Mouse (Mus musculus): ENCODE data around the gene Auts2.

Gene Auts2

DNA sequence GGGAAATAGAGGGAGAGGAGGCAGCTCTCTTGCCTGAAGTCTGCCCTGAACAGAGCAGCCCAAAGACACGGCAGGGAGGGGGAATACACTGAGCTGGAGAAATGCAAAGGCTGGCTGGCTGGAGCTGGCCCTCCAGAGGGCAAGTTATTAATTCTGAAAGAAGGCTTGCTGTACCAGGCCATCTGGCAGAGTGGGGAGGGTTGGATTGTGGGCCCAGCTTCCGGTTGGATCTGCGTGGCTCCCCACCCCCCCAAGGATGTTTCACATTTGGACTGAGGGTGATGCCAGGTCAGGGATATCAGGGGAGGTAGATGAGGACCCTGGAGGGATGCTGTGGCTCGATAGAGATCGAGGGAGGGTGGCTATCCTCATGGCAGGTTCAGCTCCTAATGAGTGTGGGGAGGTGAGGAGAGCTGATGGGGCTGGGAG is 968.0 kb downstream of the Auts2 start:
- DNase-seq (ENCODE audit: low spot score in 2 of 2), result no peak

DNA sequence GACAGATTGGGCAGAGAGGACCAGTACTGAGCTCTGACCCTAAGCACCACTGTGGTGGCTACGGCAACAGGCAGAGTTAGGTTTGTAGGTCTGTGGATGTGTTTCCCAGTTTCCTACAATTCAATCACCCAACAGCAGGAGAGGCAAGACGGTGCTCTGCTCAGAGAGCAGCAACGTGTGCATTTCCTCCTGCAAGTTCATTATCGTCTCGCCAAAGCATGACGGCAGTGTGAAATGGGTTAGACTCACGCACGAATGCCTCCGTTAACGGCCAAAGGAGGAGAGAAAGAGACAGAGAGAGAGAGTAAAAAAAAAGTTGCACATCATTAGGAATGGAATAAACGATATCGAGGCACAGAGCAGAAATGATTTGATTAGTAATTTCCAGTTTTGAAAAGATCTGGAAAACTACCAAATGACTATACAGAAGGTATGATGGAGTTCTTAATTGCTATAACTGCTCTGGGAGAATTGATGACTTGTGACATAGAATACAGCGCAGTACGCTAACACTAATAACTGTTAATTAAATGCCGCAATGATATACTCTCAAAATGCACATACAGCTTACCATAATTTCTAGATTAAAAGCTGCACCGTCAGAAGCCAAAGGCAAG is 968.6 kb downstream of the Auts2 start:
- no peak for DNase-seq (ENCODE audit: low spot score in 2 of 2)

DNA sequence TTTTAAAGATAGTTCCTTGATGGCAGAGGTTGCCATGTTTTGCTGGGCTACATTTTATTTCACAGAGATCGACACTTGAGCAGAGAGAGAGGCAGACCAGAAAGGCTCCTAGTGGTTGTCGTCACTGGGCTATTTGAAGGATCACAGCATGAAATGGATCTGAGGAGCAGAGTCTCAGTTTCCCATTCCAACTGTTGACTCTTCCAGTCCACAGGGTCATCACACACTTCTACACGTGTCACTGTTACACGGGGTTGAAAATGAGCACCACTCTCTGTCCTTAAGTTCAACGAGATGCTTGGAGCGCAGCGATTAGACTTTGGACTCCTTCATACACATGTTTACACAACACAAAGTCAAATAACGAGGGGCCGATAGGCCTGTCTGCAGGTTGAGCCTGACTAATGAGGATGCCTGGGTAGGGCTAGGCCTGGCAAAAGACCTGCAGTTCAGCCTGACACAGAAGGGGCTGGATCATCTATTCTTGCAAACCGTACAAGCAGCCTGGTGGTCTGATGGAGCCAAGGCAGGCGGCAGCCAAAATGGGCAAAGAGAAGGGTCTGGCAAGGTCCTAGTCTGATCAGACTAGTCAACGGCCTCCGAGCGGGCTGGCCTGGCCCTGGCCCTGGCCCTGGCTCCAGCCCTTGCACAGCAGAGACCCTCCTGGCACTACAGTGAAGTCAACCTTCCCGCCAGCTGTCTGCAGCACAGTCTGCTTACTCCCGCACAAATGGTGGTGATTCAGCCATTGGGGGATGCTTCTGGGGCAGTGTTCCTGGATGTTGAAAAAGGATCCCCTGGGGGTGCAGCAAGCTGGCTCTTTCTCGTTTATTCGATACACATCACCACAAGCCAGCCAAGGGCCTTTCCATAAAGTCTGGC is 969.6 kb downstream of the Auts2 start:
- no peak for DNase-seq (ENCODE audit: low spot score in 2 of 2)

DNA sequence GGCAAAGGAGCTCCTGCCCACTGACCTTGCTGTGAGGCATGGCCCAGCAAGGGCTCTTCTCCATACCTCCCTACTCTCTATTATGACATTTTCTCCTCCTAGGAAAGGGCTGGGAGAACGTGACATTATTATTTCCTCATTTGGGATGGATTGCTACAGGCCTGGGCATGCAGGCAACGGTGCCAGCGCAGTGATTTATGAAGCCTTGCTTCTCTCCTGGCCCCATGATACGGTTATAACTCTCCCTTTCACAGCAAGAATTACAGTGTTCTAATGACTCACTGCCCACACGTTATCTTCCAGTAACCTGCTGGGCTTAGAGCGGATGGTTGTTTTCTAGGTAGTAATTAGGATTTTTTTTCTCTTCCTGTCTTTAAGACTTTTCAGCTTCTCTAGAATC is 977.1 kb downstream of the Auts2 start:
- no peak for DNase-seq (ENCODE audit: low spot score in 2 of 2)

DNA sequence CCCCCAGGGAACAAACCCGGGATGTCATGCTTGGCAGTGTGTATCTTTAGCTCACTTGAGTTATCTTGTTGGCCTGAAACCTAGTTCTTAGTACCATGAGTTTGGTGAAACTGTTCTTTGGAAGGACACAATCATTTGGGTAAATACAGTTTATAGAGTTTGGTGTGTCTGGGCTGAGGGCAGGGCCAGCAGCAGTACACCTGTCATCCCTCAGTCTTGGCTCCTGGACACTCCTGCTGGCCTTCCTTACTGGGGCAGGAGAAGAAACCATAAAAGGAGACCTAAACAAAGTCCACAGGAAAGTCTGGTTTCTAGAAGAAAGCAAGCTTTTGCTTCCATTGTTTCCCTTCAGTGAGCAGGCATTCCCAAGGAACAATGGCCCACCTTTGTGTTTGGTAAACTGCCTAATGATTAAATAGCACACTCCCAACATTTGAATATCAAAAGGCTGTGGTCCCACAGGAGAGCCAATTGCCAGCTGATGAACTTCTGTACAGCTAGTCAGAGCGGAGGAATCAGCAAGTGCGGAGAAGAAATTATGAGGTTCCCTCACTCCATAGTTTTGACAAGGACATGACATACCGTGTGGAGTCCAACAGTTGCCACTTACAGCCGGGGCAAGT is 979.4 kb downstream of the Auts2 start:
- no peak for DNase-seq (ENCODE audit: low spot score in 2 of 2)

DNA sequence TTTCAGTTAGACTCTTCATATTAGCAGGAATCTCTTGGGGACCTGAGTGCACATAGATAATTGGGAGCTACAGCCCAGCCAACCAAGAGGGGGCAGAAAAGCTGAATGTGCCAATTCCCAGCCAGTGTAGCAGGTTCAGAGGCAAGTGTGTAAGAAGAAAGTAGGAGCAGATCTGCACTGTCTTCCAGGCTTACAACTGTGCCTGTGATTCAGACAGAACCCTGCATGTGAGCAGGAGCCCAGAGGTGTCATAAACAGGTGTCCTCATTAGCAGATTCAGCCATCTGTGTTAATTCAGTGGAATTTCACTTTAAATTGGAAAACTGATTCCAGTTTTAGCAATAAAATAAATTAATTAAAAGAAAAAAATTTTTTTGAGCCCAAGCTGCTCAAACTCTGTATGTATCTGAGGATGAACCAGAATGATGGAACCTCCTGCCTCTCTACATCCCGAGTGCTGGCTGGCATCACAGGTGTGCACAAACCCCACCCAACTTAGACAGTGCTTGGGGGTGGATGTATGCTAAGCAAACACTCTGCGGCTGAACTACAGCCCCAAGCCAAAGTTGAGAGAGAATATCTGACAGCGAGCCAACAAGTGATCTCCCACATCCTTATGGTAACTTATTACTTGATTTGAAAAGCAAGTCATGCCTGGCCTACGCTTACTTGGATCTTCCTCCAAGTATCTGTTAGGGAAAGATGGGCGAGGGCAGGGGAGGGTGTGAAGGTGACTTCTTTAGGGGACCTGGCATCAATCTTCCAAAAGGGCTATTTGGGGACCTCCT is 982.2 kb downstream of the Auts2 start:
- no peak for DNase-seq (ENCODE audit: low spot score in 2 of 2)

DNA sequence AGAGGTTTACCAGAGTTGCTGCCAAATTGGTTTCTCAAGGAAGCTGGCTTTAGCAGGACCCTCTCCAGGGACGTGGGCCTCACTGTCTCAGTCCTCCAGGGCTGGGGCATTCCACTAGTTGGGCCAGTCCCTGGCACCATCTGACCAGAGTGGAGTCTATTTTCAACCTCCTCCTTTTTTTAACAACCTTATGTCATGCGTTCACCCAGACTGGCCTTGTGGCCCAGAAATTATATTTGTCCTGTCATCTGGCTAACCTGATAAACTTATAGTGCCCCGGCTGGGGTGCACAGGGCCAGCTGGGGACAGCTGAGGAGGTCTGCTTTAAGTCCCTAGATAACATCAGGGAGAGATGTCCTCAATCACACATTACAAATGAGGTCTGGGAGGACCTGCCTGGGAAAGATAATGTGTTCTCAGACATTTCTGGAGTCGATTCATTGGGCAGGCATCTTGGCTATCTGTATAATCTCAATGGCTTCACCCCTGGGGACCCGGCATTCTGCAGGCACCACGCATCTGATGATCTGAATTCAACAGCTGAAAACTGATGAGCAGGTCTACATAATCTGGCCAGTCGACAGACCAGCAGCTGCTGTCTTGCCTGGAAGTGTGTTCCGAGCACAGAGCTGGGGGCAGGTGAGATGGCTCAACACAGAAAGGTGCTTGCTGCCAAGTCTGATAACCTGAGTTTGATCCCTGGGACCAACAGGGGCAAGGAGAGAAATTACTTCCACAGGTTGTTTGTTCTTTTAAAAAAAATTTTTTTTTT is 984.6 kb downstream of the Auts2 start:
- no peak for DNase-seq (ENCODE audit: low spot score in 2 of 2)

DNA sequence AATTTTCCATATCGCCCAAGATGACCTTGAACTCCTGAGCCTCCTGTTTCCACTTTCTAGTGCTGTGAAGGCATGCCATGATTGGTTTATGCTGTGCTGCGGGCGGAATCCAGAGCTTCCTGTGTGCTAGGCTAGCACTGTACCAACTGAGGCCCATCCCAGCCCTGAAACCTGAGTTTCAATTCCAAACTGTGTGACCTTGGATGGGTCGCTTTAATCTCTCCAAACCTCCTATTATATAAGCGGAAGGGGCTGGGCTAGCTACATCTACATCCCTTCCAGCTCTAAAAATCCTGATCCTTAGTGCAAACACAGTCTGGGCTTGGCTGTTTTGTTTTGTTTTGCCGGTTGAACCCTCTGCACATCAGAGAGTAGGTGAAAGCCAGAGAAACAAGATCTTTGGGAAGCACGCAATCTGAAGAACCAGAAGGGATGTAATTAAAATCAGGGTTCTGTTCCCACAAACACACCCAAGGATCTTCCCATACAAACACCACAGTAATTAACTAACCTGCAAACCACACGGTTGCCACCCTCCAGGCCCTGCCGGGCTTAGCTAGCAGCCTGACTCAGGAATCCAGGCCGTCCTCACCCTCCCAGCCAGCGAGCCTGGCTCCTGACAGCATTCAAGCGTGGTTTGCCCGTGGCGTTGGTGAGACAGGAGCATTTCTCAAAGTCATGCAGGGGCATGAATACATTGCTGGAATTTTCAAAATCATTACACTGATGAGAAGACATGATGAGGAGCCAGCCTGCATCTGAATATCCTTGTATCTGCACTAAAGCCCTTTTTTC is 985.4 kb downstream of the Auts2 start:
- DNase-seq (ENCODE audit: low spot score in 2 of 2), result no peak

DNA sequence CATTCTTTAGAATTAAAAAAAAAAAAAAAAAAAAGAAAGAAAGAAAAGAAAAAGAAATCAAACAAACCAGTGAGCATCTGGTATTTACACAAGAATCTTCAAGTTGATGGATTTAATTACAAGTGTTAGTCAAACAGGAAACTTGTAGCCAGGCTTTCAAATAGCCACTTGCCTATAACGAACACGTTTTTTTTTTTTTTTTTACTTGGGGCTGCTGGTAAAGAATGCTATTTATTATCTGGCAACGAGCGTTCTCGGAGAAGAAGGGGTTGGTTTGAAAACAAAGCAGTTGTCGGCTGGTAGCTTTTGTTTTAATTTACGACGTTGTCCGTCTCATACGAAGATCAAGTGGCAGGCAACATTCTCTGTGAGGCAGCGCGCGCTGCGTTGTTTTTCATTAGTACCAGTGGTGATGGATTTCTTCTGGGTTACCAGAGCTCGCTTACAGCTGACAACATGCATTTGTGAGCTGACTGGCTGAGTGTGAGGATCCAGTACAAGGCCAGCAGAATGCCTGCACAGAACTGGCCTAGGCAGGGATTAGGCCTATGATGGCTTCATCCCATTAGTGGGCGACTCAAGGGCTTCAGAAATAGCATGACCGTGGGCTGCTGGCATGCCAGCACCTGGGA is 994.1 kb downstream of the Auts2 start:
- DNase-seq (ENCODE audit: low spot score in 2 of 2), result no peak

DNA sequence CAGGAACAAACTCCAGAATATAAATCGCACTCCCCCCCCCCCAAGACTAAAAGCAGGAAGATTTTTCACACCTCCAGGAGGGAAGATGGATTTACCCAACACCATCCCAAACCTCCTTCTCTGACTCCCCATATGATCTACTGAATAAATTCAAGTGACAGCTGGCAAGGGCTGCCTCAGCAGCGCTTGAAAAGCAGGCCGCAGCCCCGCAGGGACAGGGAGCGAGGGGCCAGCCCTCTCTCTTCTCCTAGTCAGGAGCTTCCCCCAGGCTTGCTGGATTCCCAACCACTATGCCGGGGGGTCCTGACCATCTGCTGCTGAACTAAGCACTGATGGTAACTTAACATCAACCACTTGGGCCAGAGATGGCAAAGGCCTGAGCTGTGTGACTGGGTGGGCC is 995.2 kb downstream of the Auts2 start:
- DNase-seq (ENCODE audit: low spot score in 2 of 2), result no peak

DNA sequence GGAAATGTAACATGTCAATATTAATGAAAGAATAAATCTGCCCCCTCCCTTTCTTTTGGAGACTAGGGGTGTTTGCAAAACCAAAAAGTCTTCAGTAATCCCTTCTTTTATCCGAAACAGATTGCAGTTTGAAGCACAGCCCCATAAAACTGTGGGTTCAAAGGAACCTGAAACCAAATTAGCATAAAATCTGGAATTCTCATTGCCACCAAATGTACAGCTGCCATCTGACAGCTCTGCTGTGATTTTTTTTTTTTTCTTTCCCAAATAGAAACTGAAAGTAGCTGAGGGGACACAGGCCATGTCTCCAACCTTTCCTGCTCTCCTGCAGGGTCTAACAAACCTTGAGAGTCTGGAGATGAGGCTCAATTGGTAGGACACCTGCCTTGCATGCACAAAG is 996.7 kb downstream of the Auts2 start:
- no peak for DNase-seq (ENCODE audit: low spot score in 2 of 2)

DNA sequence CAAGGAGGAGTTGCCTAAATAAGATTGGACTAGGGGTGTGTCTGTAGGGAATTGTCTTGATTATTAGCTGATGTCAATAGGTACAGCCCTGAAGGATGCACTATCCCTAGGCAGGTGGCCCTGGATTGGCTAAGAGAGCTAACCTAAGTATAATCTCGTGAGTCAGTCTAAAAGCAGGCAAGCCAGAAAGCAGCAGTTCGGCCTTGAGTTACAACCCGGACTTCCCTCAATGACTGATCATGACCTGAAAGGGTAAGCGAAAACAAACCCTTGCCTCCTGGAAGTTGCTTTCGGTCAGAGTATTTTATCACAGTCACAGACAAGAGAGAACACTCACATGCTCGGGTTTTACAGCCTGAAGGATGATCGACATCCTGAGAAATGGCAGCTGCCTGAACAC is 998.8 kb downstream of the Auts2 start:
- no peak for DNase-seq (ENCODE audit: low spot score in 2 of 2)

DNA sequence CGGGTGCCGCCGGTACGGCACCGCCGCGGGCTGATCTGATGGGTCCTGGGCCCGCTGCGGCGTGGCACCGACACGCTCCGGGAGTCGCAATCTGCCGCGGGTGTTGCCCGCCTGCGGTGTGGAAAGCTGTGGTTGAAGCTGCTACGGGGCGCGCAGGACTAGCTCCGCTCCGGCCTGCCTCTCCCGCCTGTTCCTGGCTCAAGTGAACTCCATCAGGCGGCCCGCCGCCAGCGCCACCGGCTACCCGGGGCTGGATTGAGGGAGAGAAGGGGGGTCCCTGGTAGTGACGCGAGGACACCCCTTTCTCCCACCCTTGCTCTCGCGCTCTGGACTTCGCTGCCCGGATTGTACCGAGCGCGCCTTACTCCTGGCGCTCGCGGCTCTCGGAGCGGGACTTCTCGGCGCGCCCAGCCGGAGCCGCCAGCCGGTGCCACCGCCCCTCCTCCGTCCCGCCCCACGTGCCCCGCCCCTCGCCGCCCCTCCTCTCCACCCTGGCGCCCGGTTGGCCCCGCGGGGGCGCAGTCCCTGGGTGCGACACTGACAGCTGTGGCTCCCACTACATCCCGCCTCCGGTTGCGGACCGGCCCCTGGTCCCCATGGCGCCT is 1004.7 kb downstream of the Auts2 start:
- peak in 1 of 2 experiments; percentile 13 for DNase-seq (ENCODE audit: low spot score in 2 of 2)

DNA sequence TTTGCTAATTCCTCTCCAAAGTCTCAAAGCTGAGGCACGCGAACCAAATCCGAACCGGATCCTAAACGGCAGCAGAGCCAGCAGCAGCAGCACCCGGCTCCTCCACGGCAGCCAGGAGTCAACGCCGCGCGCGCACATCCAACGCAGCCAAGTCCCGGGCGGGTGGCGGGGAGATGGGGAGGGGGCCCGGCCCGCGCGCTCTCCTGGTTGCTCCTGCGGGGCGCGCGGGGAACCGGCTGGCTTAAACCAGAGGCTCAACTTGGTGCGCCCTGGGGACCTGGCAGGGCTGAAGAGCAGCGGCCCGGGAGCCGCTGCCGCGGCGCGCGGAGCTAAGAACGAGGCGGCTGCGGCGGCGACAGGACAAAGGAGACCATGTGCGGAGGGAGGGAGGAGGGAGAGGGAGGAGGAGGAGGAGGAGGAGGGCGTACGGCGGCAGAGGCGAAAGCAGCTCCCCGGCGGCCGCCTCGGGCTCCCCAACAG is 1005.3 kb downstream of the Auts2 start:
- no peak for DNase-seq (ENCODE audit: low spot score in 2 of 2)

DNA sequence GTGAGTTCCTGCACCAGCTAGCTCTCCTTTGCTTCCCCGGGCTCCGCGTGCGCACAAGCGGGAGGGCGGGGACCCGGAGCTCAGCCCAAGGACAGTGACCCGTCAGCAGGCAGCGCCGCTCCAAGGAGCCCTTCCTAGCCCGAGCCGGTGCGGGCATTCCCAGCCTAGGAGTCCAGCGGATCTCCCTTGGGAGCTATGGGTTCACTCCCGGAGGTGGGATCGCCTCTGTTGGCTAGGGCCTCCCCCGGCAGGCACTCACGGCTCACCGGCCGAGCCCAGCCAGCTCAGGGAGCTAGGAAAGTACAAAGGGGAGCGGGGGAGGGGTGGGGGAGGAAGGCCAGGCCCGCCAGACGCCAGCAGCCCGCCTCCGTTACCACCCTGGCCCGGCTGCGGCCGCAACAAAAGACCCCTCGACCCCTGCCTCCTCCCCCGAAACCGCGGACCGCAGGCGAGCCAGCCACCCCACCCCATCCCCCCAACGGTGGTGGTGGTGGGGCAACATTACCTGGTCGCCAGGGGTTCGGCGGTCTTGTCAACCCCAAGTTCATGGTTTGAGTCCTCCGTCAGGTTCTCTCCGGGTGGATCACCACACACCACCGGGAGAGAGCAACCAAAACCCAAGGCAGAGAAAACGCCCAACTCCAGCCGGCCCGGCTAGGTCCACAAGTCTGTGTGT is 1005.9 kb downstream of the Auts2 start:
- DNase-seq (ENCODE audit: low spot score in 2 of 2), result no peak

DNA sequence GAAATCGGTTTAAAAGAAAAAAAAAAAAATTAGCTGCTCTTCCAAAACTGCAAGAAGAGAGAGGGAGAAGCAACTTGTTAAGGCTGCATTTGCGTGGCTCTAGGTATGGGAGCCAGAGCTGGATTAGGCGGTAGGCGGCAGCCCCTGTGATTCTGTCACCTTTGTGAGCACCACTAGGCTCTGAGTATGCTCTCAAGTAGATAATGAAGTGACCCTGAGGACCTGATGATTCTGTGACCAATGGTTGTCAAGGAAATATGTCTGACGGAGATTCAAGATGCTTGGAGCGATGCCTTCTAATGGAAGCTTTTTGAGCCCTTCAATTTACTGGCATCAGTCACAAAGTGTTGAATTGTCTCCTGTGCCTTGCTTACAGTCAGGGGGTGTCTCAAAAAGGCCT is 1007.4 kb downstream of the Auts2 start:
- DNase-seq (ENCODE audit: low spot score in 2 of 2), result no peak

DNA sequence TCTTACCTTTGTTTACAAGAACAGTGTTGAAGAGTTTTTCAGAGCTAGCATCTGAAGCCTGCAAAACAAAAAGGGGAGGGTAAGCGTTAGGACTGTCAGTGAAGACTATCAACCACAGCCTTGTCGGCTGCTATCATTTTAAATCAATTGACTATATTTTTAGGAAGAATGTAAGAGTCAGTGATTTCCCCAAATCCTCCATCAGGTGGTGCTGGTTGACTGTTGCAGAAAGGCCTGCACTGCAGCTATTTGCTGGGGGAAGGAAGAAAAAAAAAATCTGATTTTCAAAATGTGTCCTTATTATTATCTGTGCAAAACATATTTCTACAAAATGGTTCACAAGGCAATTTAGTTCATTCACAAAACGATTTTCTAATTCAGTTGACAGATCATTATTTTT is 1009.3 kb downstream of the Auts2 start:
- DNase-seq (ENCODE audit: low spot score in 2 of 2), result no peak

DNA sequence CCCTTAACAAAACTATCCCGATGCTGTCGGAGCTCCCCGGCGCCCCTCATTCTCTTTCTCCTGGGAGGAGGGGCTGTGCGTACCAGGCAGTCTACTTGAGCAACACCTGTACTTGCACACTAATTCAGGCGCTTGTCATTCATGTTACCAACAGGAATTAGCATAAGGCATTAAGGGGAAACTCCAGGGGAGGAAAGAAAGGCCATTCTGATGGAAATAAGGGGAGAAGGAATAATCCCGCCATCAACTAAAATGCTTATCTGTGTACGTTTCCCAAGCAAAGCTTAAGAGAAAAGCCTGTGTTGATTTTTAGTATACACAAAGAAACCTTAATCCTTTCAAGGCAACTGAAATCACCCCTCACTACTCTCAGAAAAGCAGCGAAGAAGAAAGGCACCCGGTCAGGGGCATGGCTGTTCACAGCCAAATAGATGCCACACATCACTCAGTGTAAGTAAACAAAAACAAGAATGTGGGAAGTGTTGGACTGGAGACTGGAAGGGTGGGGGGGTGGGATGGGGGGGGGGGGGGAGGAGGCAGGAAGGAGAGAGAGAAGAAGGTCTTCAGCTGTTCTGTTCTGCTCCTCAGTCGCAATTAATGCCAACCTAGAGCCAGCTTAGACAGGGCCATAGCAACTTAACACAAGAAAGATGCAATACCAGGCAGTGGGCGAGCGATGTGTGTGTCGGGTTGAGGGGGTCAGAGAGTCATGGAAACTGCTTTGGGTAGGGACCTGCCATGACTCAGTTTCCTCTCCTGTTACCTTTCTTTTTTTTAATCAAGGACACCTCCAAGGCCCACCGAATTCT is 1011.2 kb downstream of the Auts2 start:
- DNase-seq (ENCODE audit: low spot score in 2 of 2), result no peak
